Mouse (Mus musculus) MEL (cell line): ENCODE data around the gene Ankfn1. TPM values are rescaled to one million over a fixed set of nuclear protein-coding genes. Genes with fewer than 3 reads are reported as not detected.

Experiments used
- DNase-seq: peaks from one replicate; pipeline ENCODE4 v3.0.0; 2011; ENCODE audit warnings: low read depth, low spot score
- H3K27ac ChIP-seq: 2 replicates; pipeline ENCODE4 v1.5.1; 2012; ENCODE audit warnings: low read depth, mild to moderate bottlenecking, control low read depth, low read length, moderate library complexity; ENCODE audit not compliant: control insufficient read depth
- H3K27me3 ChIP-seq, 2 experiments: fragments of 150-350 bp in 1 of 2; sonication (generic) in 1 of 2; 2 replicates each; pipeline ENCODE4 v1.6.1; 2012; ENCODE audit warnings: low read length in 2 of 2, mild to moderate bottlenecking in 2 of 2, improper control_type of control experiment in 1 of 2, moderate library complexity in 1 of 2; ENCODE audit not compliant: insufficient read depth in 2 of 2, control insufficient read depth in 1 of 2
- H3K36me3 ChIP-seq, 2 experiments: 2 replicates each; pipeline ENCODE4 v1.6.1; 2012 to 2014; ENCODE audit warnings: low read length in 2 of 2, improper control_type of control experiment in 1 of 2, inconsistent platforms in 1 of 2, mild to moderate bottlenecking in 1 of 2; ENCODE audit not compliant: insufficient read depth in 2 of 2, control insufficient read depth in 1 of 2
- H3K4me1 ChIP-seq, 2 experiments: fragments of 150-350 bp in 1 of 2; sonication (generic) in 1 of 2; 2 replicates each; pipeline ENCODE4 v1.6.1; 2012; ENCODE audit warnings: low read length in 2 of 2, improper control_type of control experiment in 1 of 2, mild to moderate bottlenecking in 1 of 2; ENCODE audit not compliant: insufficient read depth in 2 of 2, control insufficient read depth in 1 of 2
- H3K4me3 ChIP-seq, 2 experiments: fragments of 150-350 bp in 1 of 2; sonication (generic) in 1 of 2; 2 replicates each; pipeline ENCODE4 v1.5.1; 2012; ENCODE audit warnings: low read depth in 2 of 2, low read length in 2 of 2, mild to moderate bottlenecking in 2 of 2, moderate library complexity in 2 of 2, control low read depth in 1 of 2, improper control_type of control experiment in 1 of 2; ENCODE audit not compliant: control insufficient read depth in 1 of 2, insufficient read depth in 1 of 2
- H3K79me2 ChIP-seq: 2 replicates; pipeline ENCODE4 v1.6.1; 2012; ENCODE audit warnings: mild to moderate bottlenecking, low read length, moderate library complexity; ENCODE audit not compliant: control insufficient read depth, poor library complexity, insufficient read depth
- H3K9ac ChIP-seq: 2 replicates; pipeline ENCODE4 v1.6.1; 2012; ENCODE audit warnings: low read depth, mild to moderate bottlenecking, control low read depth, low read length, moderate library complexity; ENCODE audit not compliant: control insufficient read depth, poor library complexity, severe bottlenecking
- H3K9me3 ChIP-seq: fragments of 150-350 bp; sonication (generic); replicated peaks from 2 replicates; pipeline ENCODE4 v1.6.1; 2012; ENCODE audit warnings: mild to moderate bottlenecking, low read length, improper control_type of control experiment, moderate library complexity; ENCODE audit not compliant: insufficient read depth
- CHD1 ChIP-seq: IDR thresholded peaks from 2 replicates; pipeline ENCODE4 v1.6.1; 2012; ENCODE audit warnings: low read depth, mild to moderate bottlenecking, inconsistent platforms, low read length, improper control_type of control experiment
- CTCF ChIP-seq, 3 experiments: IDR thresholded peaks in 2 of 3; conservative IDR thresholded peaks in 1 of 3; 2 replicates each; pipeline ENCODE4 v1.5.1; 2011 to 2012; ENCODE audit warnings: low read length in 3 of 3, low read depth in 2 of 3, mild to moderate bottlenecking in 2 of 3, improper control_type of control experiment in 1 of 3, inconsistent platforms in 1 of 3, mixed read lengths in 1 of 3, moderate library complexity in 1 of 3; ENCODE audit not compliant: control insufficient read depth in 1 of 3, insufficient read depth in 1 of 3, poor library complexity in 1 of 3, severe bottlenecking in 1 of 3
- E2F4 ChIP-seq: IDR thresholded peaks from 2 replicates; pipeline ENCODE4 v1.6.1; 2011; ENCODE audit warnings: low read depth, low read length, improper control_type of control experiment, borderline replicate concordance
- EP300 ChIP-seq, 2 experiments: IDR thresholded peaks; 2 replicates each; pipeline ENCODE4 v1.6.1; 2011; ENCODE audit warnings: improper control_type of control experiment in 2 of 2, low read length in 2 of 2, low read depth in 1 of 2, mild to moderate bottlenecking in 1 of 2
- ETS1 ChIP-seq: IDR thresholded peaks from 2 replicates; pipeline ENCODE4 v1.6.1; 2012; ENCODE audit warnings: low read depth, mild to moderate bottlenecking, inconsistent platforms, low read length, improper control_type of control experiment, moderate library complexity
- GATA1 ChIP-seq: IDR thresholded peaks from 2 replicates; pipeline ENCODE4 v1.6.1; 2011; ENCODE audit warnings: low read depth, low read length, improper control_type of control experiment
- JUND ChIP-seq: IDR thresholded peaks from 2 replicates; pipeline ENCODE4 v1.6.1; 2011; ENCODE audit warnings: low read depth, mild to moderate bottlenecking, improper control_type of control experiment, low read length
- KAT2A ChIP-seq: conservative IDR thresholded peaks from 2 replicates; pipeline ENCODE4 v1.6.1; 2012; ENCODE audit warnings: low read depth, low read length, improper control_type of control experiment, inconsistent platforms
- MAFK ChIP-seq: IDR thresholded peaks from 2 replicates; pipeline ENCODE4 v1.6.1; 2011; ENCODE audit warnings: low read depth, mild to moderate bottlenecking, low read length, improper control_type of control experiment, borderline replicate concordance
- MAX ChIP-seq: IDR thresholded peaks from 2 replicates; pipeline ENCODE4 v1.6.1; 2011; ENCODE audit warnings: low read length, improper control_type of control experiment
- MAZ ChIP-seq: IDR thresholded peaks from 2 replicates; pipeline ENCODE4 v1.6.1; 2012; ENCODE audit warnings: low read depth, mild to moderate bottlenecking, inconsistent platforms, low read length, improper control_type of control experiment
- MXI1 ChIP-seq: IDR thresholded peaks from 2 replicates; pipeline ENCODE4 v1.6.1; 2011; ENCODE audit warnings: mild to moderate bottlenecking, low read depth, low read length, improper control_type of control experiment
- MYB ChIP-seq: IDR thresholded peaks from 2 replicates; pipeline ENCODE4 v1.6.1; 2011; ENCODE audit warnings: mild to moderate bottlenecking, low read depth, low read length, improper control_type of control experiment
- MYC ChIP-seq: IDR thresholded peaks from 2 replicates; pipeline ENCODE4 v1.6.1; 2011; ENCODE audit warnings: low read depth, mild to moderate bottlenecking, low read length, improper control_type of control experiment, moderate library complexity
- NELFE ChIP-seq: IDR thresholded peaks from 2 replicates; pipeline ENCODE4 v1.6.1; 2011; ENCODE audit warnings: low read depth, low read length, improper control_type of control experiment
- NRF1 ChIP-seq: IDR thresholded peaks from 2 replicates; pipeline ENCODE4 v1.6.1; 2014; ENCODE audit warnings: low read depth, mild to moderate bottlenecking, inconsistent platforms, low read length, improper control_type of control experiment, moderate library complexity; ENCODE audit not compliant: poor library complexity, insufficient read depth, severe bottlenecking
- POLR2A ChIP-seq, 2 experiments: IDR thresholded peaks; 2 replicates each; pipeline ENCODE4 v1.6.1; 2011 to 2012; ENCODE audit warnings: low read length in 2 of 2, mild to moderate bottlenecking in 2 of 2, control low read depth in 1 of 2, improper control_type of control experiment in 1 of 2, low read depth in 1 of 2, moderate library complexity in 1 of 2; ENCODE audit not compliant: control insufficient read depth in 1 of 2, insufficient read depth in 1 of 2, poor library complexity in 1 of 2
- POLR2AphosphoS2 ChIP-seq: IDR thresholded peaks from 2 replicates; pipeline ENCODE4 v1.6.1; 2011; ENCODE audit warnings: low read length, improper control_type of control experiment
- POLR2AphosphoS5 ChIP-seq: IDR thresholded peaks from 2 replicates; pipeline ENCODE4 v1.6.1; 2012; ENCODE audit warnings: low read depth, borderline replicate concordance, mild to moderate bottlenecking, inconsistent platforms, low read length, moderate library complexity, mixed read lengths
- SMC3 ChIP-seq: IDR thresholded peaks from 2 replicates; pipeline ENCODE4 v1.6.1; 2011; ENCODE audit warnings: low read depth, low read length, improper control_type of control experiment
- TBP ChIP-seq: IDR thresholded peaks from 2 replicates; pipeline ENCODE4 v1.8.0; 2011; ENCODE audit warnings: low read depth, low read length, improper control_type of control experiment
- TCF12 ChIP-seq: IDR thresholded peaks from 2 replicates; pipeline ENCODE4 v1.6.1; 2014; ENCODE audit warnings: low read depth, mild to moderate bottlenecking, inconsistent platforms, low read length, improper control_type of control experiment, moderate library complexity
- UBTF ChIP-seq: IDR thresholded peaks from 2 replicates; pipeline ENCODE4 v1.6.1; 2012; ENCODE audit warnings: low read depth, mild to moderate bottlenecking, inconsistent platforms, low read length, improper control_type of control experiment, moderate library complexity, borderline replicate concordance; ENCODE audit not compliant: insufficient read depth
- USF1 ChIP-seq: IDR thresholded peaks from 2 replicates; pipeline ENCODE4 v1.6.1; 2014; ENCODE audit warnings: low read depth, mild to moderate bottlenecking, inconsistent platforms, low read length, improper control_type of control experiment, moderate library complexity
- USF2 ChIP-seq, 2 experiments: IDR thresholded peaks; 2 replicates each; pipeline ENCODE4 v1.6.1; 2011 to 2012; ENCODE audit warnings: improper control_type of control experiment in 2 of 2, low read length in 2 of 2, borderline replicate concordance in 1 of 2, inconsistent platforms in 1 of 2, low read depth in 1 of 2, mild to moderate bottlenecking in 1 of 2; ENCODE audit not compliant: insufficient read depth in 1 of 2
- ZMIZ1 ChIP-seq: IDR thresholded peaks from 2 replicates; pipeline ENCODE4 v1.6.1; 2012; ENCODE audit warnings: low read depth, mild to moderate bottlenecking, inconsistent platforms, low read length, improper control_type of control experiment, moderate library complexity
- ZNF384 ChIP-seq: IDR thresholded peaks from 2 replicates; pipeline ENCODE4 v1.6.1; 2012; ENCODE audit warnings: low read depth, mild to moderate bottlenecking, inconsistent platforms, low read length, improper control_type of control experiment
- polyA plus RNA-seq, 2 experiments: library from polyadenylated mRNA; stranded (reverse) in 1 of 2; unstranded in 1 of 2; fragments of >175 nt in 1 of 2; fragments of >200 nt in 1 of 2; gene quantifications; 2 replicates each; pipeline versions ENCODE4 v1.2.1 to v1.2.4; 2012; ENCODE audit warnings: low replicate concordance in 2 of 2, low read depth in 1 of 2; ENCODE audit not compliant: insufficient read length in 2 of 2, insufficient read depth in 1 of 2, missing spikeins in 1 of 2
- total RNA-seq: library from RNA; depleted of rRNA; stranded (reverse); fragments of 300-350 nt; gene quantifications from 2 replicates; pipeline ENCODE4 v1.2.3, GENCODE M21; 2012

The Ankfn1 gene
- total and polyA plus RNA-seq, 3 experiments = not detected

DNA sequence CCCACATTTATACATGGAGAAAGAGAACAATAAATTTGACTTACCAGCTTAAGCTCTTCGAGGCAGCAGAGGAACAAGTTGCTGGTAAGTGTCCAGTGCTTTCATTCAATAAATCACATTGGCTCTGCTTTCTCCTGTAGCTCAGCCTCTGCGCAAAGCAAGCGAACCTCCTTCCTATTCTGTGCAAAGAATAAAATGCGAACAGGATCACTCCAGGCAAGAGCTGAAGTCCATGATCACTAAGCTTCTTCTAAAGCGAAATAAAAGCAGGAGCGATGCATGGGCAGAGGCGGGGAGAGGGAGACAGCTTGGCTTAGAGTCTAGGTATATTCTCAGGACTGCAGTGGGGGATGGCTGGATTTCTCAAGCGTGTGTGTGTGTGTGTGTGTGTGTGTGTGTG, 239.1 kb downstream of the Ankfn1 start:
- H3K27ac ChIP-seq = no peak overlapping the region
- TF ChIP-seq POLR2AphosphoS2 (no peak), NELFE (no peak), E2F4 (no peak), CTCF (IDR thresholded peaks at IDR 0.05 in 2 of 3, conservative IDR thresholded peaks at IDR 0.05 in 1 of 3; ENCODE audit: control insufficient read depth in 1 of 3, insufficient read depth in 1 of 3, low read depth in 2 of 3, low read length in 3 of 3, poor library complexity in 1 of 3, severe bottlenecking in 1 of 3) (no peak), ETS1 (no peak), UBTF (no peak), ZMIZ1 (no peak), USF2 (IDR thresholded peaks at IDR 0.05; ENCODE audit: borderline replicate concordance in 1 of 2, insufficient read depth in 1 of 2, low read depth in 1 of 2, low read length in 2 of 2) (no peak), POLR2AphosphoS5 (no peak), GATA1 (no peak), MXI1 (no peak), USF1 (no peak)
- DNase-seq = no peak

DNA sequence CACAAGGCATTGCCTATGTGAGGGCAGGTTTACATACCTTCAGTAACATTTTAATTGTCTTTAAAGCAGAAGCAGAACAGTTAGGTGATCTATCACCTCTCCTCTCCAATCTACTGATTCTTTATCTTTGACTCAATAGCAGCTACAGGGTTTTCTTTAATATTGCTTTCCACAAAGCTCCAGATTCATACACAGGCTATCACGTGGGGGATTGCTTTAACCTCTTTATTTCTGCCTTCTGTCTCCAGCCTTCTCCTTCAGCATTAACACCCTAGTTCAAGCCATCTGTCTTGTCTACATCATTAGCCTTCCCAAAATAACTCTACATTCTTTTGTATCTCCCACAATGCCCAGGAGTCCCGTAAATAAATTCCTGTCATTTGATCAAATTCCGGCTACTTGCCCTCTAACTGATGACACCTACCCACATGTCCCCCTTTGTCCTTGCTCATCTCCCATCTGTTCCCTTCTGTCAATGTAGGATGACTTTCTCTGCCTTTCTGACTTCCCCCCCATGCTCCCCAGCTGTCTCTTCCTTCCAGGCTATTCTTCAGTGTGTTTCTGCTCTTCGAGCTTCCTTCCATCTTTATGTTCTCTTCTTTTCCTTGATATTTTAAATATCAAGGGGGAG, 249.5 kb downstream of the Ankfn1 start:
- H3K27ac ChIP-seq = no peak overlapping the region
- H3K9ac ChIP-seq = no peak overlapping the region
- no peaks in the 10 kb centered on the region for H3K79me2 ChIP-seq
- H3K36me3 ChIP-seq = no peaks in the 10 kb centered on the region
- H3K4me3 ChIP-seq = no peak overlapping the region
- no peak for TF ChIP-seq CTCF (IDR thresholded peaks at IDR 0.05 in 2 of 3, conservative IDR thresholded peaks at IDR 0.05 in 1 of 3; ENCODE audit: control insufficient read depth in 1 of 3, insufficient read depth in 1 of 3, low read depth in 2 of 3, low read length in 3 of 3, poor library complexity in 1 of 3, severe bottlenecking in 1 of 3)
- no peak for TF ChIP-seq JUND
- no peak for TF ChIP-seq MAZ
- TF ChIP-seq MYC = no peak
- no peak for TF ChIP-seq MAX
- TF ChIP-seq POLR2AphosphoS5 = no peak
- TF ChIP-seq TBP = no peak
- TF ChIP-seq POLR2A (IDR thresholded peaks at IDR 0.05; ENCODE audit: control insufficient read depth in 1 of 2, insufficient read depth in 1 of 2, low read depth in 1 of 2, low read length in 2 of 2, poor library complexity in 1 of 2) = no peak
- TF ChIP-seq MAFK = no peak
- TF ChIP-seq NRF1 = no peak
- no peak for TF ChIP-seq MXI1
- no peak for TF ChIP-seq CHD1
- no peak for TF ChIP-seq USF1
- no peak for TF ChIP-seq ZNF384
- no peak for TF ChIP-seq TCF12
- TF ChIP-seq MYB = no peak
- no peak for TF ChIP-seq EP300 (IDR thresholded peaks at IDR 0.05; ENCODE audit: low read depth in 1 of 2, low read length in 2 of 2)
- no peak for TF ChIP-seq SMC3
- no peak for TF ChIP-seq KAT2A
- TF ChIP-seq ZMIZ1 = no peak
- no peaks in the 10 kb centered on the region for H3K4me1 ChIP-seq
- no peaks in the 10 kb centered on the region for H3K27me3 ChIP-seq
- DNase-seq = no peak
- no peaks in the 10 kb centered on the region for H3K9me3 ChIP-seq

More for the DNA sequence above, 239.1 kb downstream of the Ankfn1 start:
- H3K9ac ChIP-seq = no peak overlapping the region
- H3K36me3 ChIP-seq = no peaks in the 10 kb centered on the region
- no peaks in the 10 kb centered on the region for H3K79me2 ChIP-seq
- no peaks in the 10 kb centered on the region for H3K4me1 ChIP-seq
- no peaks in the 10 kb centered on the region for H3K9me3 ChIP-seq
- H3K4me3 ChIP-seq = no peak overlapping the region
- no peaks in the 10 kb centered on the region for H3K27me3 ChIP-seq
